Mouse (Mus musculus): Measurements from ENCODE around the gene Oat. TPM values are rescaled to one million over a fixed set of nuclear protein-coding genes. Genes with fewer than 3 reads are reported as not detected.
A peak's percentile ranks its signal among the peaks of the same experiment; 100 is the strongest.

The Oat gene
- total RNA-seq (2021): 100 to 1,000 TPM; 150 to 177 TPM
- long read RNA-seq, experiment 1, transcript Oat-201 (10 exons, 2,152 nt): major isoform, 181 of 193 reads
- long read RNA-seq, experiment 1, partial matches to known transcripts: 9 of 193 reads
- long read RNA-seq, experiment 1, other reads (novel, unspliced or antisense): 3 of 193 reads
- long read RNA-seq, experiment 2, transcript Oat-201 (10 exons, 2,152 nt): major isoform, 196 of 215 reads
- long read RNA-seq, experiment 2, partial matches to known transcripts: 16 of 215 reads
- long read RNA-seq, experiment 2, other reads (novel, unspliced or antisense): 3 of 215 reads

DNA sequence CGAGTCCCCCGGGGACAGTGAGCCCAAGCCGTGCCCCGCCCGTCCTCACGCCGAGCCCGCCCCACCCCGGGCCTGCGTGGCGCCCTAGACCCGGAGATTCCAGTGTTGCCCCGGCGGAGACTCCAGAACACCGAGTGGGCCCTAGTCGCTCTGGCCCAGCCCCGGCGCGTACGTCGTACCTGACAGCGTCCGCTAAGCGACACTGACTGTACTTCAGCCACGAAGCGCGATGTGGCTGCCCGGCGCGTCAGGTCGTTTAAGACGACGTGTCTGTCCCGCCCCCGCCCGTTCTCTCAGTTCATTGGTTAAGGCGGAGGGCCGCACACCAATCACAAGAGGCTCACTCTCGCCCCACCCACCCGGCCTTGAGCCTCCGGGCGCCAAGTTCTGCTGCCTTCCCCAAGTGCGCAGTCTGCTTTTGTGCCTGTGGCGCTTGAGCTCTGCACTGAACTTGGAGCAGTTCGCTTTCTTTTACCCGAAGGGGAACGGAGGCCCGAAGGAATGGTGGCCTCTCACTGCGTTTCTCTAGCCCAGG, at the start of gene Oat:
Gene Oat (minus strand): TSS at position 283 of the 535 bp plus-strand sequence.
- DNase-seq (ENCODE audit: low spot score): peak; percentile 96

DNA sequence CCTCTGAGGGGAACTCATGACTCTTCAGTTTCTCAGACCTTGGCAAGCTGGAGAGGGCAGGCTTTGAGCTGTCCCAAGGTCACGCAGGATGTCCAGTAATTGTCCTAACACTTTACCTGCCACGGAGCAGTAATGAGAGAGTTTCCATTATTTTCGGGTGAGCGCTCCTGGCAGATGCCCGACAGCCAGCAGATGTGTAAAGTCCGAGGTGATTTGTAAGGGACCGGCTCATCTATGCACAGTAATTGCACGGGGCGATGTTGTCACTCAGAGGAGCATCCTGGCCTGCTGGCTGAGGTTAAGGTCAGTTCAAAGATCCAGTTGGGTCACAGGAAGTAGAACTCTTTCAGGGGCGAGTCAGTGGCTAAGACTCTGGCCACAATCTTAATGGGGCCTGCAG, 48.0 kb upstream of the Oat start:
- DNase-seq (ENCODE audit: low spot score): no peak

DNA sequence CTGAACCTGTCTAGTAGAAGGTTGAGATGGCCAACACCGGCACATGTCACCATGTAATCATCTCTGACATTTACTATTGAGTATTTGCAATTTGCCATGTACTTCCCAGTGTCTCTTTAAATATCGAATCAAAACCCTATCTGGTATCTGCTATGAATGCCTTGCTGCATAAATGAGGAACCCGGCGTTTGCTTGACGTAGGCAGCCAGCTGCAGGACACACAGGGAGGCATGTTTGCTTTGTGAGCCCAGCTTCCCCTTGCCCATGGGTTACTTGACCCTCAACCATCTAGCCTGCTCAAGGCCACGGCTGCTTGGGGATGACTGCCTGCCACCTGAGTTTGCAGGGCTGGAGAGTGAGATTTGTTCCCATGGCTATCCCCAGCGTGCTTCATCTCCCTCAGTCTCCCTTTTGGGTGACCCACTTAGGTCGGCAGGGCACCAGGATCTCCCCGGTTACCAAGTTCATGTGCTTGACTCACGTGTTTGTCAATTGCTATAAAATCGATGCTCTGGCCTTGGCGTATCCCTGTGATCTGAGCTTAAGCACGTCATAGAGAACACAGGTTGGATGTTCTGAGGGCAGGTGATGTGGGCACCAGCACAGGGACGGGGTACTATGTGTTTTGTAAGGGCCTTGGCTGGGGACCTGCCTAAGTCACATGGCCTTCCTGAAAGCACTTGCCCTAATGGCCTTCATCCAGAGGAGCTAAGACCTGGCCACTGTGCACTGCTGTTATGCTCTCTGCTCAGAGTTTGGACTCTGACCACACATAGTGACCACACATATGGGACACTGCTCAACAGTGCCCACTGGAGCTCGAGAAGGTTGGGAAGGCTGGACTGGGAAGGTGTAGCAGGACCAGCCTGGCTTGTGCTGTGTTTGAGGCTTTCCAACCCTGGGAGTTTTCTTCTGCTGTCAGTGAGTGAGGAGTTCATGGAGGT, 44.0 kb upstream of the Oat start:
- DNase-seq (ENCODE audit: low spot score): no peak

DNA sequence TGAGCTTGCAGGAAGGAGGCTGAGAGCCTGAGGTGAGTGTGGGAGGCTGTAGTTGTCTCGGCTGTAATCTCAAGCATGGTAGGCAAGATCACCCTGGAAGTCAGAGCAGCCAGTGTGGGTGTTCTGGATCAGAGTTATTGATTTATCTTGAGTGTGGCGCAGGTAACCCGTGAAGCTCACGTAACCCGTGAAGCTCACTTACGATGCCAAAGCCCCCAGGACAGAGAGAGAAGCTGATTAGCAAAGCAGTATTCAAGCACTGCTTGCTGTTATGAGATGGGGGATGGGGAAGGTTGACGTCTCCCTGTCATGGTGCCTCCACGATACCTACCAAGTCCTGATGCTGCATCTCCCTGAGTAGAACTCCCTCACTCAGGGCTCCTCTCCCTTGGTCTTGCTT, 43.4 kb upstream of the Oat start:
- no peak for DNase-seq (ENCODE audit: low spot score)

DNA sequence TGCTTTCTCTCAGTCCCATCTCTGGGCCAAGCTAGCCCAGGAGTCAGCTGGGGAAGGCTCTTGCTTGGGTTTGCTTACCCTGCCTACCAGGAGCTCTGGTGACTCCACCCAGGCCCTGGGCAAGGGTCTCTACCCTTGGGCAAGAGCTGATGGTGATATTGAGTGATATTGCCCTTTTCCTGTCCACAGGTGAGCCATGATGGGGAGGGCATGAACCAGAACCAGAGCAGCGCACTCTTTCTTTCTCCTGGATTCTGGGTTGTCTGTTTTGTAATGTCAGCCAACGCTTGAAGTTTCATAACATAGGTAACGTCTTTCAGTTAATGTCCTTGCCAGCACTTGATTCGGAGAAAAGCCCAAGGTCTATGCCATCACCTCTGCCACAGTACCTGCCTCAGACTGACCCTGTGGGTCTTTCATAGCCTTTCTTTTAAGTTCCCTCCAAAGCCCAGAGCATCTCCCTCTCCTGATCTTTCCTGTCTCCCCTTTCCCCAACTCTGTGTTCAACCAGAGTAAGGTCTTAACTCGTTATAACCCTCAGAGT, 40.9 kb upstream of the Oat start:
- DNase-seq (ENCODE audit: low spot score): no peak

DNA sequence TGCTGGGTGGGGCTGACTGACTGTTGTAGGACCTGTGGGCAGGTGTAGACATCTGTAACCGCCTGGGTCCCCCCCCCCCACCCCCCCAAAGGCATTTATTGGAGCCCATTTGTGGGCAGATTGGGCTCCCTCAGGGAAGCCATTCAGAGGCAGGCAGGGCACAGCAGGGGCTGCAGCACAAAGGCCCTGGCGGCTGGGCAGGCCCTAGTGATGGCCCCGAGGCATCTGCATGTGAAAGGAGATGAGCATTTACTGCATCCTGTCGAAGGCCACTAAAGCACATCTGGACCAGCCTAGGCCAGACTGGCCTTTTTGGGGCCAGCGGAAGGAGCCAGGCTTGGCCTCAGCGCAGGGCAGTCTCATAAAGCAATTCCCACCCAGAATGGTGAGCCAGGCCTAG, 40.2 kb upstream of the Oat start:
- DNase-seq (ENCODE audit: low spot score): no peak

DNA sequence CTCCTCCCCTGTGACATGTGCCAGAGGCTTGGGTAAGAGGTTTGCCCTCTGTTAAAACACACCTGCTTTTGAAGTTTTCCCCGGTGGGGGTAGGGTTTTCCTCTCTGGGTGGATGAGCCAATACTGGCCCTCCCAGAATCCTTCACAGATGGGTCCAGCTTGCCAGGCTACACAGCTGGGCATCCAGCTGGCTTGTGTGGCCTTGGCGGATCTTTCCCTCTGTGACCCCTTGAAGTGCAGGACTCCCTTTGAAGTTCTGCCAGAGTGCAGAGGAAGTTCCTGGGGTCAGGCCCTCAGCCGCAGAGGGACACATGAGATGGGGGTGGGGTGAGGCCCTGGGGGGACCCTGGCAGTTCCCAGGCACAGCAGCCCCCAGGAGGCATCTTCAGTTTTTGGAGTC, 39.1 kb upstream of the Oat start:
- no peak for DNase-seq (ENCODE audit: low spot score)

DNA sequence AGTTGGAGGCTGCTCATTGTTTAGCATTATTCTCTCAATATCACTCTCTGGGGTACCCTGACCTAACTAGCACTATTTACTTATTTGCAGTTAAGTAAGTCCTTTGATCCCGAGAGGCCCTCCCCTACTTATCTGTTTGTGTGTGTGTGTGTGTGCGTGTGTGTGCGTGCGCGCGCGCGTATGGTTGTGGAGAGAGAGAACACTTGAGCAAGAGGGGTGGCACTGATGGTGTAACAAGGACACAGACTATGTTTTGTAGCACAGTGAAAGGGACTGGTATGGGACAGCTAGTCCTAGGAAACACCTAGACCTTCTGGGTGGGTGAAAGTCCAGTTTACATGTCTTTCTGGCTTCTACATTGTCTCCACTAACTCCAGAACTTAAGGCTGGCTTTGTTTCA, 35.3 kb upstream of the Oat start:
- DNase-seq (ENCODE audit: low spot score): no peak

DNA sequence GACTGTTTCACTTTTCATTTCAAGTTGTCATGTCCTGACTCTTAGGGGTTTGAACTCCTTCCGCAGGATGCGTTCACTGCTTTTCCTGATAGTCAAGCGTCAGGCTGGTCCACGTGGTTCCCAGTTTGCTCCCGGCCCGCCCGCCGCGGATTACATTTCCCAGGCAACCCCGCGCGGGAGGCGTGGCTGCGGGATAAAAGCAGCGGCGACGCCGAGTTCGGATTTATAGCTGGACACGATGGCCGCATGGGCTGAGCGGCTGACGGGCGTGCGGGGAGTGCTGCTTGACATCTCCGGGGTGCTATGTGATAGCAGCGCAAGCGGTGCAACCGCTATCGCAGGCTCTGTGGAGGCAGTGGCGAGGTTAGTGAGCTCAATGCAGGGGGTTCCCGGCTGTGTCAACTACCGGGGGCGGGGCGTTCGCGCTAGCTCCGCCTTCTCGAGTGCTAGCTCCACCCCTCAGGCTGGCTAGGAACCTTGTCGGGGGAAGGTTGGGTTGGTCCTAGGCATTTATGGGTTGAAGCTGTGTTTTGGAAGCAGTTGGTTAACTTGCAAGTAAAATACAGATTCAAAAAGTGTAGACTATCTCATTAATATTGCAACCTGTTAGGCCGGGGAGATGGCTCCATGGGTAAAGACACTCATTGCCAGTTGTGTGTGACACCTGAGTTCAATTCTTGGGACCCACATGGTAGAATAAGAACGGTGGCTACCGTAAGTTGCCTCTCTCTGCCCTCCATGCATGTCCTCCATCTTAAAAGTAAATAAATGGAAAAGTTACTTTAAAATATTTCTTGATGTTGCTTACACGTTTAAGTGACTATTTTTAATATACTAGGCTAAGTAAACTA, 34.5 kb upstream of the Oat start, which contains the start of gene Lhpp:
Gene Lhpp (plus strand): TSS at position 171 of the 851 bp plus-strand sequence.
- DNase-seq (ENCODE audit: low spot score): peak; percentile 84

DNA sequence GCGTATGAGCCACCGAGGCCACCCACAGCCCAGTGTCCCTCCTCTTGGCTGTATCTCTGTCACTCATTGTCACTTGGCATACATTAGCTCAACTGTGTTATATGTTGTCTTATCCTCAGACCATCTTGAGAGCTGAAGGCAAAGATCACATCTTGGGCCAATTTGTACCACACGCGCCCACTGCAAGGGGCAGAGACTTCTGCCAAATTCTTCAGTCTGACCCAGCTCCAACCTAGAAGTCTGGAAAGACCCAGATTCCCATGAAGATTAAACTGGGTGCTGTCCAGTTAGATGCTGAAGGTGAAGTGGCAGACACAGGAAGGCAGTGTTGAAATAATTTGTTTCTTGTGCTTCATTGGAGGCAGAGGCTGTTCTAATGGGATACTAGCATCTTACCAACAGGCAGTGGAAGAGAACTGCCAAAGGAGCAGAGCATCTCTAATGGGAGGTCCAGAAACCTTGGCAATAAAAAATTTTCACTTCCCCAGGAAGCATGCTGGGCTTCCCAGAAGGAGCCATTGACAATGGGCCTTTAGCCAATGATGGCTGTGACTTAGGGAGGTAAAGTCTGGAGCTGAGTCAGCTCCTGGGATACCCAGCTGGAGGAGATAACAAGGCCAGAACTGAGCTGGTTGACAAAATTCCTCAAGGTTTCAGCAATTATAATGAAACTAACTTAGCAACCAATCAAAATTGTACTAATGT, 32.3 kb upstream of the Oat start:
- no peak for DNase-seq (ENCODE audit: low spot score)

DNA sequence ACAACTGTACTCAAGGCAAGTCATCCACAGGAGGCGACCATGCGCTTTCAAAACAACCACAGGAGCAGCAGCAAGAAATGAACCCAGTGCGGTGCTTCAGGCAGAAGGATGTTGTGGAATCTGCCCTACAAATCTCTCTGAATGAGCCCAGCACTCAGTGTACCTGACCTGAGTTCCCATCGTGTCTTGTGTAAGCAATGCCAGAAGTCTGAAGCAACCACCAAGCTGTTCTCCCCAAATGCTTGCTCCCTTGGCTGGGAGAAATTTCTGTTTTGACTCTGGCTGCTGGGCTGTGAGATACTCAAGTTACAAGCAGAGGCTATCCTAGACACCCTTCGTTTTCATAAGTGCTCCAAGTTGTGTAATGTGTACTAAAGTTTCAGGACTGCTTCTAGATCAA, 29.5 kb upstream of the Oat start:
- peak; percentile 68 for DNase-seq (ENCODE audit: low spot score)

DNA sequence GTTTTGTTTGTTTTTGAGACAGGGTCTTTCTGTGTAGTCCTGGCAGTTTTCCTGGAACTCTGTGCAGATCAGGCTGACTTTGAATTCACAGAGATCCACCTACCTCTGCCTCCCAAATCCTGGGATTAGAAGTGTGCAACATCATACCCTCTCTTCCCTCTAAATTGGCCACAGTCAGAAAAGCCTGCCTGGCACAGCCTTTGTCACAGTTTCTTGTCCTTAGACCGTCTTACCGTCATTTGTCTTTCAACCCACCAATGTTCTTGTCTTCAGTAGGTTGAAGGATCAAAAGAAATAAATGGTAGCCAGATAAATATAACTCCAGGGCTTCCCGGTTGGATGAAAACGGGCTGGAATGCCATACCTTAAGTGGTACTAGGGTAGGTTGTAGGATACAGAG, 28.5 kb upstream of the Oat start:
- no peak for DNase-seq (ENCODE audit: low spot score)

DNA sequence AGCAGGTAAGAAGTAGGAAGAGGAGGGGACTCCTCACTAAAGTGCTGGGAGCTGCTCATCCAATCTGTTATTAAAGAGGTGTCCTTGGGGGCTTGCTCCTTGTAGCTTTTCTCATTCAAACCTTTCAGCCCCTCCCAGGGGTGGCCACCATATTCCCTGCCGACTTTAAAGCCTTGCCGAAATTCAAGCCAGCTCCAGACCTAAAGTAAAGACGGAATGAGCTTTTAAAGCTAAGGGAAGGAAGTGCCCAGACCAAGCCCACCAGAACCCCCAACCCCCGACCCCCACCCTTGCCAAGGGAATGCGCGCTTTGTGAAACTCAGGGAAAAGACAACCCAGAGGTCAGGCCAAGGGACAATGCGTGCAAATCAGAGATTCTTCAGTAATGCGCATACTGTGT, 24.7 kb upstream of the Oat start:
- DNase-seq (ENCODE audit: low spot score): no peak

DNA sequence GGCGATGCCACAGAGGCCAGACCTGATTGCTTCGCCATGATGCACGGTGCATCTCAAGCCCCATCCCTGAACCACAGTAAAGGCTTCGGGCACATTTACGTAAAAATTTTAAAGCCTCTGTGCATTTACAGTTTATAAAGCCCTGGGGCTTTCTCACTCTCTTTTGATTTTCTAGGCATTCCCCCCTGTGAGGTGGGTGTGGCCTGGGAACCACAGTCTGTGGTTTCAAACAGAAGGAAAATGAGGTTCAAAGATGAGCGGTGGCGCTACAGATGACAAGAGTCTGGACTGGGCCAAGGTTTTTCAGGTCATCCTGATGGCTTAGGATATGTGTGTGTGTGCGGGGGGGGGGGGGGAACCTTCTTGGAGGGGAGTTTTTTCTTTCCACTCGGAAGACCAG, 23.8 kb upstream of the Oat start:
- DNase-seq (ENCODE audit: low spot score): no peak

DNA sequence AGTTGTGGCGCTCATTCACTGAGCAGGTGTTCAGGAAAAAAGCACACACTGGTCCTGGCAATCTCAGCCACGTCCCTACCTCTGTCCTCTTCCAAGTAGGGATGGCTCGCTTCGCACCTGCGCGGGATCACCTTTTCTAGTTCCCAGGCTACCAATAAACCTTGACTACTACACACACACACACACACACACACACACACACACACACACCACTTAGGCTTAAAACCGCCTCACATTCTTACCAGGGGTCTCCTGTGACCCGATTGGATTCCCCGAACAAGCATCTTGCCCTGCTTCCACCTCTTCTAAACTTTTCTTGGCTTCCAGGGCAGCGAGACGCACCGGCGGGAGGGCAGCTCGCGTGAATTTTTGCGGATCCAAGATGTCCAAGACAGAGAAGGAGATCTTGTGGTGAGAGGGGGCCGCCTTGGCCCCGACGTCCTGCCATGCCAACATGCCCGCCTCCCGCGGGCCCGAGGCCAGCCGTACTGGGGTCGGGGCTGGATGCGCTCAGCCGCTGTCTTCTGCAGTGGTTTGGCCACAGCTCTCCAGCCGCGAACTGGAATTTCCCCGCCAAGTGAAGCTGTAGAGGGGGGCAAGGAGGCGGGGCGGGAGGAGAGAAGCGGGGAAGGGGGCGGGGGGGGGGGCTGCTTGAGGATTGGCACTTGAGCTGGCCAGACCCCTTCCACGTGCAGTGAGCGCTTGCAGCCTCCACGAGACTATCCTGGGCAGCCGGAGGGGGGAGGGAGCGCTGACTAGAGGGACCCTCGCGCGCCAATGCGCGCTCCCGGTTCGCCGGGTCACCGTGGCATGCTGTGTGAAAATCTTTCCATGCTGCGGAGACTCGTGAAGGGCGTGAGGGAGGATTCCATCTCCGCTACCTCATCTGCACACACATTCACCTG, 23.1 kb upstream of the Oat start, which contains the start of gene Nkx1-2:
Gene Nkx1-2 (minus strand): TSS at position 567 of the 905 bp plus-strand sequence.
- DNase-seq (ENCODE audit: low spot score): no peak

DNA sequence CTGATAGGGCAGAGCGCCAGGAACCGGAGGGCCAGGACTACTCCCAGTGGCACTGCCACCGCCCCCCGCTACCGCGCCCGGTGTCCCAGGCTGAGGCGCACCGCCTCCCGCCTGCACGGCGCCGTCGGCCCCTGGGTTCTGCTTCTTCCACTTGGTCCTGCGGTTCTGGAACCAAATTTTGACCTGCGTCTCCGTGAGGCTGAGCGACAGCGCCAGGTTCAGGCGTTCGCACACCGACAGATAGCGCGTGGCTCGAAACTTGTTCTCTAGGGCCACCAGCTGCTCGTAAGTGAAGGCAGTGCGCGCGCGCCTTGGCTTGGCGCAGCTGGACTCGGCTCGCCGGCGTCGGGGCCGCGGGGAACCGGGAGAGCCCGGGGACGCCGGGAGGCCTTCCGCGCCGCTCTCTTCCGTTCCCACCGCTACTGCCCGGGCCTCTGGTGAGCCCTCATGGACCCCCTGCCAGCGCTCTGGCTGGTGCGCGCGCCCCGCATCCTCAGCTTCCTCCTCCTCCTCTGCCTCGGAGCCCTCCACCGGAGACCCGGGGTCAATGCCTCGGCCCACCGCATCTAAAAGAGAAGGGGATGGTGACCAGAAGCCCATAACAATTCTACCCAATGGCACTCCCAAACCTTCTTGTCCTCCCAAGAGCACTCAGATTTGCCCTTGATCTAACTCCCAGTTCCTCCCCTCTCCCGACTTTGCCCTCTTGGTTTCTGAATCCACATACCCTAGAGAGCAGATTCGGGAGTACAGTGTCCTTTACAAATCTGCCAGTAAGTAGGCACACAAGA, 21.2 kb upstream of the Oat start:
- no peak for DNase-seq (ENCODE audit: low spot score)

DNA sequence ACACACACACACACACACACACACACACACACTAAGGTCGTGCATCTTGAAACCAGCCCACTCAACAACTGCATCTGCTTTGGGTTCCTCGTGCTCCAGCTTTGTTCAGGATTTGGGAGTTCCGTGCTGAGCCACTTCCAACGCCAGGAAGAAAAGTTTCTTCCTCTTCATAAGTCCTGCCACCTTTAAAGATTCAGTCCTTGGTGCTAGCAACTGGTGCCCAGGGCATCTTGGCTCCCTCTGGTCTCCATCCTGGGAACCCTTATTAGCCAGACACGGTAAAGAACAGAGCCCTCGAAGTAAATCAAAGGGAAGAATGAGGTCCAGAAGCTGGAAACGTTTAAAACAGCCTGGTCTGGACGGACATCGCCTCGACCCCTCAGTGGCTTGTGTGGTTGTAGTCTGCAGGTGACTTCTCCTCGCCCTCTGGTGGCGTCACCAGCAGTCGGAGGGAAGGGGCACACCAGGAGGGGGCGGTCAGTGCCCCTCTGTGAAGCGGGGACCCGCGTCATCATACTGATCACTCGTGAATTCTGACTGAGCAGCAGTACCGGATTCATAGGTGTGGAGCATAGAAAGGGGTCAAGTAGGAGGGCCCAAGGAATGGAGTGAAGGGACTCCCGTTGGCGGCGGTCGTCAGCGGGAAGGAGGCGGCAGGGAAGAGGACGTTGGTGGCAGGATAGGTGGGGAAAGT, 20.5 kb upstream of the Oat start:
- DNase-seq (ENCODE audit: low spot score): no peak

DNA sequence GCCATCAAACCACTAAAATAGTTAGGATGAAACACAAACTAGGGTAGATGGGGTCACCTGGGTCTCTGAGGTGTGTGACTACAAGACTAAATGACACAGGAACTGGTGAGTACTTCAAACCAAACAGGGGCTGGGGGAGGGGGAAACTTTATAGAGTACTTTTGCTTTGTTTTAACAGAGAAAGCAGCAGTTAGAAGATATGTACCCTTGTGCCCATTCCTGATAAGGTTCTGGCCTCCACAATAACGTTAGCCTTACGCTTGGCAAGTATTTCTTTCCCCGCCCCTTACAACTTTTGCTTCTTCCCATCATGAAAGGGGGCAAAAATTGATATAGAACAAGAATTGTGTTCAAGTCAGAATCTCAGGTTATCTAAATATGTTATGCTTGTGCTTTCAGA, 19.6 kb upstream of the Oat start:
- DNase-seq (ENCODE audit: low spot score): no peak

All from gastrocnemius, adult 18-20 months (tissue).